Mouse (Mus musculus): Measurements from ENCODE around the gene Tcp1. TPM values are rescaled to one million over a fixed set of nuclear protein-coding genes. Genes with fewer than 3 reads are reported as not detected.
A peak's percentile ranks its signal among the peaks of the same experiment; 100 is the strongest.
"Not testable (repeated sequence)": the region's sequence is repeated elsewhere in the genome, so short reads cannot be mapped to it uniquely, and the experiment has no call there.

Tcp1 gene
- polyA plus RNA-seq, 1 experiment from 2014 or later: 408 TPM

GRCm38 (mm10) chr17:12886620-12887019 lies 28.9 kb upstream of the Tcp1 start:
- DNase-seq (ENCODE audit: low spot score) (no peak), ATAC-seq (ENCODE audit: low read depth) (no peak)
- no peaks in the 10 kb centered on the region; the same call in 1 of the 2 replicates for H3K36me3 ChIP-seq (ENCODE audit: control insufficient read depth, insufficient read depth, low read length)
- no peak overlapping the region for H3K9ac ChIP-seq (ENCODE audit: low read depth, low read length)
- no peaks in the 10 kb centered on the region for H3K27me3 ChIP-seq (replicated peaks; ENCODE audit: control insufficient read depth, insufficient read depth, low read length)
- 29% methylated on average over 6 of the region's 6 CpGs for WGBS
- H3K4me1 ChIP-seq (ENCODE audit: control insufficient read depth, insufficient read depth, low read length): peaks cover 6% of the 10 kb centered on the region; the same call in 1 of the 2 replicates
- H3K4me3 ChIP-seq (ENCODE audit: low read depth, low read length): no peak overlapping the region
- H3K4me2 ChIP-seq (ENCODE audit: low read depth, low read length): no peak overlapping the region
- no peaks in the 10 kb centered on the region for H3K9me3 ChIP-seq (ENCODE audit: control insufficient read depth, low read length)
- no peak overlapping the region; the same call in 1 of the 2 replicates for H3K27ac ChIP-seq (replicated peaks; ENCODE audit: low read depth, low read length)

- H3K4me3 ChIP-seq (ENCODE audit: low read depth, low read length): no peak overlapping the region
- peaks cover 6% of the 10 kb centered on the region; the same call in 1 of the 2 replicates for H3K4me1 ChIP-seq (ENCODE audit: control insufficient read depth, insufficient read depth, low read length)
- H3K36me3 ChIP-seq (ENCODE audit: control insufficient read depth, insufficient read depth, low read length): no peaks in the 10 kb centered on the region; the same call in 1 of the 2 replicates
- DNase-seq (ENCODE audit: low spot score): peak; percentile 87
- WGBS: 61% methylated on average over 15 of the region's 15 CpGs
- no peaks in the 10 kb centered on the region for H3K27me3 ChIP-seq (replicated peaks; ENCODE audit: control insufficient read depth, insufficient read depth, low read length)
- no peak overlapping the region for H3K4me2 ChIP-seq (ENCODE audit: low read depth, low read length)
- H3K9ac ChIP-seq (ENCODE audit: low read depth, low read length): no peak overlapping the region
- peak overlapping the region; percentile 2; the same call in 1 of the 2 replicates for H3K27ac ChIP-seq (replicated peaks; ENCODE audit: low read depth, low read length)
- ATAC-seq (ENCODE audit: low read depth): 0 out of 2 replicates have a peak, but pooled peaks have one; percentile 19
- no peaks in the 10 kb centered on the region for H3K9me3 ChIP-seq (ENCODE audit: control insufficient read depth, low read length)
Observed at GRCm38 (mm10) chr17:12887021-12887775, 28.3 kb upstream of the Tcp1 start.

DNA sequence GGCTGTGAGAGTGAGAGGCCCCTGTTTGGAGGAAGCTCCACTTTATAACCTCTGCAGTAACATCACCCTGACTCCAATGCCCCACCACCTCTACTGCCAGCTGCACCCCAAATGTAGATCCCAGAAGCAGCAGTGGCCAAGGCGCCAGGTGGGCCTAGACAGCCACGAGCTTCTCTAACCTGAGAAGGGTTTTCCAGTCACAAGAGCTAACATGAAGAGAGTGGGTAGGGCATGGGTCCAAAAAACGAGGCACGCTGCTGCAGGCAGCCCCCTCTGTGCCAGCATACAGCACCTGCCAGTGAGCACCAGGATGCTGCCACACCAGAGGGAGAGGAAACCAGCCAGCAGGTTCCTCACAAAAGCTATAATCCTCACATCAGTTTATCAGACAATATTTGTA lies 24.4 kb upstream of the Tcp1 start:
- no peak overlapping the region for H3K4me2 ChIP-seq (ENCODE audit: low read depth, low read length)
- no peaks in the 10 kb centered on the region for H3K9me3 ChIP-seq (ENCODE audit: control insufficient read depth, low read length)

DNA sequence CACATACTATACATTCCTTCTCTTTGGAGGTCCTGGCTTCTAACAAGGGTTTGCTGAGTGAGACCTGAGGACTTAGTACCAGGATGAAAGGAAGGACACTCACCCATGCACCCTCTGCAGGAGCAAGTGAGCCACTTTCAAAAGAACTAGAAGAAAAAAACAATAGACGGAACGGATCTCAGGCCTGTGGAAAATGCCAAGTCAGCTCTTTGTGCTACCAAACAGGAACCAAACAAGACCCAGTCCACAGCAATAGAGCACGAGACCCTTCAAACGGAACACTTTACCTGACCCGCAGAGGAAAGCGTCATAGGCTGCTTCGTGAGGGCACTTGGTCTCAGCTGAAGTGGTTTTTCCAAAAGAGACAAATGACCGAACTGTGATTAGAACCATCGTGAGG lies 23.5 kb upstream of the Tcp1 start:
- no peak overlapping the region for H3K27ac ChIP-seq (replicated peaks; ENCODE audit: low read depth, low read length)
- no peak overlapping the region for H3K4me2 ChIP-seq (ENCODE audit: low read depth, low read length)
- WGBS: 96% methylated on average over 9 of the region's 9 CpGs
- peaks cover 6% of the 10 kb centered on the region; the same call in 1 of the 2 replicates for H3K36me3 ChIP-seq (ENCODE audit: control insufficient read depth, insufficient read depth, low read length)
- ATAC-seq (ENCODE audit: low read depth): no peak
- no peak overlapping the region for H3K9ac ChIP-seq (ENCODE audit: low read depth, low read length)
- H3K9me3 ChIP-seq (ENCODE audit: control insufficient read depth, low read length): no peaks in the 10 kb centered on the region
- peaks cover 1% of the 10 kb centered on the region; the same call in 1 of the 2 replicates for H3K4me1 ChIP-seq (ENCODE audit: control insufficient read depth, insufficient read depth, low read length)
- DNase-seq (ENCODE audit: low spot score): no peak
- H3K27me3 ChIP-seq (replicated peaks; ENCODE audit: control insufficient read depth, insufficient read depth, low read length): no peaks in the 10 kb centered on the region
- H3K4me3 ChIP-seq (ENCODE audit: low read depth, low read length): no peak overlapping the region

More for the DNA sequence above, 24.4 kb upstream of the Tcp1 start:
- peaks cover 6% of the 10 kb centered on the region; the same call in 1 of the 2 replicates for H3K4me1 ChIP-seq (ENCODE audit: control insufficient read depth, insufficient read depth, low read length)
- ATAC-seq (ENCODE audit: low read depth): no peak
- H3K36me3 ChIP-seq (ENCODE audit: control insufficient read depth, insufficient read depth, low read length): peaks cover 4% of the 10 kb centered on the region; the same call in 1 of the 2 replicates
- H3K27me3 ChIP-seq (replicated peaks; ENCODE audit: control insufficient read depth, insufficient read depth, low read length): no peaks in the 10 kb centered on the region
- no peak overlapping the region for H3K4me3 ChIP-seq (ENCODE audit: low read depth, low read length)
- WGBS: 84% methylated on average over 4 of the region's 4 CpGs
- no peak overlapping the region for H3K9ac ChIP-seq (ENCODE audit: low read depth, low read length)
- no peak overlapping the region for H3K27ac ChIP-seq (replicated peaks; ENCODE audit: low read depth, low read length)
- DNase-seq (ENCODE audit: low spot score): no peak

DNA sequence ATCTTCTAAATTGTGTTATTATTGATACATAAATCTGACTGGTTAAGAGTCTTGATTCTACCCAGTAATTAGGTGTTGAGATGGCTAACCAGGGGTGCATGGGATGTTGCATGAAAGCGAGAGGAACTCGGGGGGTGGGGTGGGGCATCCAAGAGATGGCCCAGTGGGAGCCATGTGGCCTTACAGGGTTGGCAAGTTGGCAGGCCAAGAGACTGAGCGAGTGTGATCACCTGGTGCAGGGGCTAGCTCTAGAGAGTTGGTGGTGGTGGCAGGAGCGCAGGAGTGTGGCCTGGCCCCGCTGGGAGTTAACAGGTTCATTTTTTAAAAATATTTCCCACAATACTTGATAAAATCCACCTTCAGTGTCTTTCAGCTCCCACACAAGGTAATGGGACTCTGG lies 17.8 kb upstream of the Tcp1 start:
- ATAC-seq (ENCODE audit: low read depth) (no peak), DNase-seq (ENCODE audit: low spot score) (no peak)
- Histone ChIP-seq H3K4me3 (ENCODE audit: low read depth, low read length) (no peak overlapping the region), H3K4me1 (ENCODE audit: control insufficient read depth, insufficient read depth, low read length) (no peaks in the 10 kb centered on the region), H3K27ac (replicated peaks; ENCODE audit: low read depth, low read length) (no peak overlapping the region; the same call in 1 of the 2 replicates), H3K9me3 (ENCODE audit: control insufficient read depth, low read length) (no peaks in the 10 kb centered on the region), H3K4me2 (ENCODE audit: low read depth, low read length) (no peak overlapping the region), H3K27me3 (replicated peaks; ENCODE audit: control insufficient read depth, insufficient read depth, low read length) (no peaks in the 10 kb centered on the region), H3K9ac (ENCODE audit: low read depth, low read length) (no peak overlapping the region), H3K36me3 (ENCODE audit: control insufficient read depth, insufficient read depth, low read length) (peaks cover 18% of the 10 kb centered on the region; the same call in 1 of the 2 replicates)
- WGBS: 84% methylated on average over 5 of the region's 5 CpGs

- not testable (repeated sequence) for H3K4me2 ChIP-seq (ENCODE audit: low read depth, low read length); H3K27me3 ChIP-seq (replicated peaks; ENCODE audit: control insufficient read depth, insufficient read depth, low read length); H3K9me3 ChIP-seq (ENCODE audit: control insufficient read depth, low read length); DNase-seq (ENCODE audit: low spot score); H3K9ac ChIP-seq (ENCODE audit: low read depth, low read length); ATAC-seq (ENCODE audit: low read depth); H3K4me3 ChIP-seq (ENCODE audit: low read depth, low read length); H3K4me1 ChIP-seq (ENCODE audit: control insufficient read depth, insufficient read depth, low read length)
- H3K27ac ChIP-seq (replicated peaks; ENCODE audit: low read depth, low read length): peak overlapping the region; percentile 44; the same call in 1 of the 2 replicates
- WGBS: 22% methylated on average over 2 of the region's 2 CpGs
- H3K36me3 ChIP-seq (ENCODE audit: control insufficient read depth, insufficient read depth, low read length): peaks cover 22% of the 10 kb centered on the region; the same call in 1 of the 2 replicates
Observed at GRCm38 (mm10) chr17:12898607-12899006, 16.9 kb upstream of the Tcp1 start.

- Histone ChIP-seq H3K9me3 (ENCODE audit: control insufficient read depth, low read length) (no peaks in the 10 kb centered on the region), H3K27me3 (replicated peaks; ENCODE audit: control insufficient read depth, insufficient read depth, low read length) (no peaks in the 10 kb centered on the region), H3K27ac (replicated peaks; ENCODE audit: low read depth, low read length) (no peak overlapping the region), H3K9ac (ENCODE audit: low read depth, low read length) (no peak overlapping the region), H3K36me3 (ENCODE audit: control insufficient read depth, insufficient read depth, low read length) (peaks cover 24% of the 10 kb centered on the region; the same call in 1 of the 2 replicates), H3K4me3 (ENCODE audit: low read depth, low read length) (no peak overlapping the region), H3K4me2 (ENCODE audit: low read depth, low read length) (no peak overlapping the region), H3K4me1 (ENCODE audit: control insufficient read depth, insufficient read depth, low read length) (0 out of 2 replicates have a peak, but pooled peaks cover 5% of the 10 kb centered on the region)
- DNase-seq (ENCODE audit: low spot score): no peak
- ATAC-seq (ENCODE audit: low read depth): no peak
- WGBS: 91% methylated on average over 6 of the region's 6 CpGs
Observed at GRCm38 (mm10) chr17:12902291-12902690, 13.2 kb upstream of the Tcp1 start.

GRCm38 (mm10) chr17:12903372-12904333 lies 11.8 kb upstream of the Tcp1 start:
- Histone ChIP-seq H3K27ac (replicated peaks; ENCODE audit: low read depth, low read length) (peak overlapping the region; percentile 61), H3K4me1 (ENCODE audit: control insufficient read depth, insufficient read depth, low read length) (0 out of 2 replicates have a peak, but pooled peaks cover 5% of the 10 kb centered on the region), H3K9me3 (ENCODE audit: control insufficient read depth, low read length) (no peaks in the 10 kb centered on the region), H3K4me3 (ENCODE audit: low read depth, low read length) (no peak overlapping the region), H3K36me3 (ENCODE audit: control insufficient read depth, insufficient read depth, low read length) (peaks cover 24% of the 10 kb centered on the region; the same call in 1 of the 2 replicates), H3K9ac (ENCODE audit: low read depth, low read length) (0 out of 2 replicates have a peak overlapping the region, but pooled peaks have one; percentile 14), H3K27me3 (replicated peaks; ENCODE audit: control insufficient read depth, insufficient read depth, low read length) (no peaks in the 10 kb centered on the region), H3K4me2 (ENCODE audit: low read depth, low read length) (no peak overlapping the region)
- DNase-seq (ENCODE audit: low spot score): peak; percentile 69
- ATAC-seq (ENCODE audit: low read depth): peak; percentile 87
- WGBS: 44% methylated on average over 11 of the region's 12 CpGs

All from embryonic facial prominence, embryonic 14.5 days (tissue).